Mouse (Mus musculus) ES-E14 (cell line): ENCODE data around the gene Sat2.

Source experiments
- CHD2 ChIP-seq: IDR thresholded peaks from 2 replicates; pipeline ENCODE4 v1.6.1; 2014; ENCODE audit warnings: mild to moderate bottlenecking, low read depth, low read length, inconsistent platforms
- HCFC1 ChIP-seq: IDR thresholded peaks from 2 replicates; pipeline ENCODE4 v1.6.1; 2012; ENCODE audit warnings: low read length, inconsistent platforms, borderline replicate concordance; ENCODE audit not compliant: insufficient read depth
- MAFK ChIP-seq: IDR thresholded peaks from 2 replicates; pipeline ENCODE4 v1.6.1; 2014; ENCODE audit warnings: mild to moderate bottlenecking, low read depth, low read length, inconsistent platforms; ENCODE audit not compliant: insufficient read depth
- ZC3H11A ChIP-seq: IDR thresholded peaks from 2 replicates; pipeline ENCODE4 v1.6.1; 2012; ENCODE audit warnings: low read depth, mild to moderate bottlenecking, inconsistent platforms, low read length, borderline replicate concordance
- ZNF384 ChIP-seq: IDR thresholded peaks from 2 replicates; pipeline ENCODE4 v1.6.1; 2012; ENCODE audit warnings: low read depth, low read length, inconsistent platforms

DNA sequence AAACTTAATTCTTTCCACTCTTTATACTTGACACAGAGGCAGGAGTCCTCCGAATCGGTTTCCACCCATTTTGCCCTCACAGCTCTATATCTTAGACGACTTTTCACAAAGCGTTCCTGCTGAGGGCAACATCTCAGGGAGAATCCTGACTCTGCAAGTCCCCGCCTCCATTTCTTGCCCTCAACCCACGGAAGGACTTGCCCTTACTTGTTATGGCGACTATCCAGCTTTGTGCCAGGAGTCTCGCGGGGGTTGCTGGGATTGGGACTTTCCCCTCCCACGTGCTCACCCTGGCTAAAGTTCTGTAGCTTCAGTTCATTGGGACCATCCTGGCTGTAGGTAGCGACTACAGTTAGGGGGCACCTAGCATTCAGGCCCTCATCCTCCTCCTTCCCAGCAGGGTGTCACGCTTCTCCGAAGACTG, 41.7 kb upstream of the Sat2 start, which contains the start of the genes Wrap53 and Trp53:
- TF ChIP-seq CHD2 (peak; percentile 91), ZC3H11A (no peak), ZNF384 (no peak), HCFC1 (peak; percentile 91), MAFK (0 out of 2 replicates have a peak, but pooled peaks have one; percentile 16)
